ENCODE assay signal across 1 mouse cellular context in the genomic region with DNA sequence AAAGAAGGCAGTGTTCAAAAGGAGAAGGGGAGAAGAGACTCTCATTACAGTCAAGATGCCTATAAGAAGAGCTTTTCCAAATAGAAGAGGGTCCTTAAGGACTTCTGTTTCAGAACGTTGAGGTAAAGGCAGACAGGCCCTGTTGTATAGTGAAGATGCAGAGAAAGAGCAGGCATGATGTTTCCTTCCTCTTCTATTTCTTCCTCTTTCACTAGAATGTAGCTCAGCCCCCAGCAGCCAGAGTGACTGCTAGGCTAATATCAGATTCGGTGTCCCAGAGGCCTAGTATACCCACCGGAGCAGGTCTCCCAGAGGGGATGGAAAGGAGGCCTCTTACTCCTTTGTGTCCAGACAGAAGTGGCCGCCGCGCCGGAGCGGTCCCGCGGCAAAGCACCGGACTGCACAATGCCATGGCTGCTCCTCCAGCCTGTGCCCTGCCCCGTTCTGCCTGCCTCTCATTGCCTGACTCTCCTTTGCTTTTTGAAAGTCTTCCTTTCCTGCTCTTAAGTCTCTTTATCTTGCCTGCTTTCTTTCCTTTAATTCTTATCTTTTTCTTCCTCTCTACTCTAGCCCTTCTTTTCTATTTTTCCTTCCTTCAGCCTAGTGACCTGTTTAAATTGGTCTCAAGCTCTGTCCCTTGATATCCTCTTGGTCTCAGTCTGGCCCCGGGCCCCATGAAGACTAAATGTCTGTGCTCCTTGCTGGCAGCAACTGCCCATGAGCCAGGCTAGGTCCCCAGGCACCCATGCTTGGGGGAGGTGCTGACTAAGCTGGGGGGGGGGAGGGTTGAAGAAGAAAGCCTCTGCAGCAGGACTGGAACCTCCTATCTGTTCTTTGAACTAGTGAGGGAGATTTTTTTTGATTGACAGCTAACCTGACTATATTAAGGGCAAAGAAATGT.
TF ChIP-seq lines count a peak whose summit lies in the region.

No protein-coding gene starts in this region.

TF ChIP-seq in MEL, 35 proteins besides CTCF, POLR2A, EP300 and RAD21:
- TF ChIP-seq SIN3A (IDR thresholded peaks at IDR 0.05; ENCODE audit: low read length) (peak; percentile 16), MXI1 (IDR thresholded peaks at IDR 0.05; ENCODE audit: low read depth, low read length) (no peak), MAX (IDR thresholded peaks at IDR 0.05; ENCODE audit: low read length) (no peak), UBTF (IDR thresholded peaks at IDR 0.05; ENCODE audit: borderline replicate concordance, insufficient read depth, low read depth, low read length) (peak; percentile 94; the same call in 1 of the 2 replicates), POLR2AphosphoS2 (IDR thresholded peaks at IDR 0.05; ENCODE audit: low read length) (no peak), MEF2A (IDR thresholded peaks at IDR 0.05; ENCODE audit: extremely low read depth, insufficient replicate concordance, low read depth, low read length, poor library complexity, severe bottlenecking) (no peak), ZKSCAN1 (IDR thresholded peaks at IDR 0.05; ENCODE audit: low read depth, low read length) (no peak), MAZ (IDR thresholded peaks at IDR 0.05; ENCODE audit: low read depth, low read length) (no peak), MYC (IDR thresholded peaks at IDR 0.05; ENCODE audit: low read depth, low read length) (peak; percentile 54; the same call in 1 of the 2 replicates), TCF12 (IDR thresholded peaks at IDR 0.05; ENCODE audit: low read depth, low read length) (no peak), TAL1 (IDR thresholded peaks at IDR 0.05; ENCODE audit: low read length) (no peak), E2F4 (IDR thresholded peaks at IDR 0.05; ENCODE audit: borderline replicate concordance, low read depth, low read length) (no peak), NELFE (IDR thresholded peaks at IDR 0.05; ENCODE audit: low read depth, low read length) (peak; percentile 29; the same call in 1 of the 2 replicates), CHD1 (IDR thresholded peaks at IDR 0.05; ENCODE audit: low read depth, low read length) (no peak; the same call in none of the 2 replicates), ZNF384 (IDR thresholded peaks at IDR 0.05; ENCODE audit: low read depth, low read length) (no peak), JUND (IDR thresholded peaks at IDR 0.05; ENCODE audit: low read depth, low read length) (0 out of 2 replicates have a peak, but pooled peaks have one; percentile 6), BHLHE40 (IDR thresholded peaks at IDR 0.05; ENCODE audit: borderline replicate concordance, low read depth, low read length) (no peak), GABPA (IDR thresholded peaks at IDR 0.05; ENCODE audit: low read depth, low read length) (no peak), RCOR1 (IDR thresholded peaks at IDR 0.05; ENCODE audit: low read depth, low read length) (no peak; the same call in 1 of the 2 replicates), HCFC1 (IDR thresholded peaks at IDR 0.05; ENCODE audit: low read depth, low read length) (peak; percentile 28; the same call in 1 of the 2 replicates), SMC3 (IDR thresholded peaks at IDR 0.05; ENCODE audit: low read depth, low read length) (no peak), ZMIZ1 (IDR thresholded peaks at IDR 0.05; ENCODE audit: low read depth, low read length) (no peak), NRF1 (IDR thresholded peaks at IDR 0.05; ENCODE audit: insufficient read depth, low read depth, low read length, poor library complexity, severe bottlenecking) (no peak), ETS1 (IDR thresholded peaks at IDR 0.05; ENCODE audit: low read depth, low read length) (0 out of 2 replicates have a peak, but pooled peaks have one; percentile 10), MAFK (IDR thresholded peaks at IDR 0.05; ENCODE audit: borderline replicate concordance, low read depth, low read length) (0 out of 2 replicates have a peak, but pooled peaks have one; percentile 8), ELF1 (IDR thresholded peaks at IDR 0.05; ENCODE audit: low read depth, low read length) (no peak), ZC3H11A (IDR thresholded peaks at IDR 0.05; ENCODE audit: low read depth, low read length) (no peak), USF1 (IDR thresholded peaks at IDR 0.05; ENCODE audit: low read depth, low read length) (no peak), KAT2A (conservative IDR thresholded peaks at IDR 0.05; ENCODE audit: low read depth, low read length) (no peak; the same call in 1 of the 2 replicates), POLR2AphosphoS5 (IDR thresholded peaks at IDR 0.05; ENCODE audit: borderline replicate concordance, low read depth, low read length) (no peak), USF2 (IDR thresholded peaks at IDR 0.05; ENCODE audit: borderline replicate concordance in 1 of 2, insufficient read depth in 1 of 2, low read depth in 1 of 2, low read length in 2 of 2) (no peak), GATA1 (IDR thresholded peaks at IDR 0.05; ENCODE audit: low read depth, low read length) (peak; percentile 40), CHD2 (IDR thresholded peaks at IDR 0.05; ENCODE audit: low read length) (peak; percentile 10; the same call in 1 of the 2 replicates), MYB (IDR thresholded peaks at IDR 0.05; ENCODE audit: low read depth, low read length) (no peak), TBP (IDR thresholded peaks at IDR 0.05; ENCODE audit: low read depth, low read length) (peak; percentile 95)
